Mouse (Mus musculus) layer of hippocampus, adult 18-20 months (tissue): ENCODE data around the gene Tnni2. TPM values are rescaled to one million over a fixed set of nuclear protein-coding genes. Genes with fewer than 3 reads are reported as not detected.
A peak's percentile ranks its signal among the peaks of the same experiment; 100 is the strongest.

ENCODE experiments used
- DNase-seq, 2 experiments: peaks; one replicate each; pipeline ENCODE4 v3.0.0; 2022; ENCODE audit warnings: low spot score in 2 of 2
- total RNA-seq, 2 experiments: library from RNA; stranded (reverse); gene quantifications; 2 replicates each; pipeline ENCODE4 v1.2.3; 2021

Gene Tnni2
- total RNA-seq, 2 experiments from 2014 or later: 1.2 TPM; not detected in 1

- no peak for DNase-seq
Measured at GRCm38 (mm10) chr7:142458676-142459298, 17.2 kb downstream of the Tnni2 start.

GRCm38 (mm10) chr7:142459299-142459691 lies 17.7 kb downstream of the Tnni2 start:
- no peak for DNase-seq

GRCm38 (mm10) chr7:142460636-142461077 lies 19.0 kb downstream of the Tnni2 start, which contains the start of gene Lsp1:
TSS of gene Lsp1 (plus strand) at chr7:142460809.
- DNase-seq: no peak

DNA sequence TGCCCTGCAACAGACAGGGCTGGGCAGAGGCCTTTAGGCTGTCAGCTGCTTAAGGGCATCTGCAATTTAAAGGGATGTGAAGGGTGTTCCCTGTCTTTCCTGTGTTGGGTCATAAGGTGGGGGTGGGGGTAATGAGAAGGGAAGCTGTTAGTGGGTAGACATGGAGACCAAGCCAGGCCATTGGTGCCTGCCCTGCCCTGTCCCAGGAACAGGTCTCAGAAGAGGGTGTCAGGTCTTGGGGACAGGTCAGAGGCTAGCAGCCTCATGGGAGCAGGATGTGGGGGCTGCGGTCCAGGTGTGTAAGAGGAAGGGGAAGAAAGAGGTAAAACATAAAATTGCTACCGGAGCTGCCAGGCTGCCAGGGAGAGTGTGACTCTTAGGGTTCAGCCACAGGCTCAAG lies 19.8 kb downstream of the Tnni2 start:
- DNase-seq: no peak

- DNase-seq: no peak
Measured at GRCm38 (mm10) chr7:142462190-142462589, 20.6 kb downstream of the Tnni2 start.

- no peak for DNase-seq
Measured at GRCm38 (mm10) chr7:142462594-142463078, 21.0 kb downstream of the Tnni2 start.

DNA sequence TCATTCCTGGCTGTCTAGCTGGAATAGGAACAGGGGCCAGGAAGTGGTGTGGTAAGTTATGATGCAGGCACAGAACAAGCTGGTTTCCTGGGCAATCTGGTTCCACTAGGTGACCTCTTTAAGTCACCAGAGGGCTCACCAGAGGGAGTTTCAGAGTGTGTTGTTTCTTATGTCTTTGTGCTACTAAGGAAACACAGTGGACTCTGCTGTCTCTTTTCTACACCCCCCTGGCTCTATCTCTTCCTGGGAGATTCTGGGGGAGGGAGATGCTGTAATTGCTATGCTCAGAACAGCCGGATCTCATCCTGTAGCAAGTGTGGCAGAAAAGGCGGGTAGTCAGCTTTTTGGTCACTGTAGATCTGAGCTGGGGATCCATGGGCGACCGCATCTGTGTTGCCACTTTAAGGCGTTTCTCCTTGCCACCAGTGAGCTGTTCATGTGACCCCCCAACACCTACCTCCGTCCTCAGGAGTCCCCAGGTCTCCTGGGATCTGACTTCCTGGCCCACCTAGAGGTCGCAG lies 28.6 kb downstream of the Tnni2 start:
- DNase-seq: no peak

DNA sequence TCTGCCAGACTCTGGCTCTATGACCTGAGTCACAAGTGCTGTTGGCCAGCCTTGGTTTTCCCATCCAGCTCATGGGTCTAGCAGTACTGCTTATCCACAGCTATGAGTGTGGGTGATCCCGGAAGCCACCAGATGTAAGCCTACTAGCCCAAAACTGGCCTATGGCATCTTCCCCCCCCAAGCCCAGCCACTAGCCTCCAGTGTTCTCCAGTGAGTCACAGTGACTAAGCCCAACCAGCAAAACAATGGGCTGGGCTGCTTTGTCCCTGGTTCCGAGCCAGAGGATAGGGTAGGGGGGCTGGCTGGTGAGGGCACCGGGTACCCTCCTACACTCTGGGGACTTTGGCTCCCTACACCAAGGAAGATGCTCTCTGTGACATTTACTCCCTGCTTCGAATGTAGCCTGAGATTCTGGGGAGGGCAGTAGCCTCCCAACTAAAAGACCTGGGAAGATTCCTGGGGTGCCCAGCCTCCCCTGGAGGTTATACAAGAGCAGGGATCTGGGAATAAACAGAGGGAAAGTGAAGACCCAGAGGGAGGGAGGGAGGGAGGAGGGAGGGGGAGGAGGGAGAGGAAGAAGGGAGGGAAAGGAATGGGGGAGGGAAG lies 29.3 kb downstream of the Tnni2 start:
- no peak for DNase-seq

DNA sequence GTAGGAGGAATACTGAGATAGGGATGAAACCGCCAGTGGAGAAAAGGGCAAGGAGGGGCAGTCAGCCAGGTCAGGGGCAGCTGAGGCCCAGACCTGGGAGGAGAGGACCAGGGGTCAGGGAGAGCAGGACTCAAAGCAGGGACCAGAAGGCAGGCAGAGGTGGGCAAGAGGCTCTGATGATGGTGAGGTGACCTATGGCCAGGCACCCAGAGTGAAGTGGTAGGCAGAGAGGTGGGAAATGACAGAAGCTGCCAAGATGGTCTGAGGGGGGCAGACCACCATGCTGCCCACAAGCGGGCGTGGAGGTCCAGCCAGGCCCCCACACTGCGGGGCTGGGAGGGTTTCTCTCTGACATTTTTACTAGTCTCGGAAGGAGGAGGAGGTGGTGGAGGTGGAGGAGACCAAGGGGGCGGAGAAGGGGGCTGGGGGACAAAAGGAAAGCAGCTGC lies 29.8 kb downstream of the Tnni2 start:
- no peak for DNase-seq

DNA sequence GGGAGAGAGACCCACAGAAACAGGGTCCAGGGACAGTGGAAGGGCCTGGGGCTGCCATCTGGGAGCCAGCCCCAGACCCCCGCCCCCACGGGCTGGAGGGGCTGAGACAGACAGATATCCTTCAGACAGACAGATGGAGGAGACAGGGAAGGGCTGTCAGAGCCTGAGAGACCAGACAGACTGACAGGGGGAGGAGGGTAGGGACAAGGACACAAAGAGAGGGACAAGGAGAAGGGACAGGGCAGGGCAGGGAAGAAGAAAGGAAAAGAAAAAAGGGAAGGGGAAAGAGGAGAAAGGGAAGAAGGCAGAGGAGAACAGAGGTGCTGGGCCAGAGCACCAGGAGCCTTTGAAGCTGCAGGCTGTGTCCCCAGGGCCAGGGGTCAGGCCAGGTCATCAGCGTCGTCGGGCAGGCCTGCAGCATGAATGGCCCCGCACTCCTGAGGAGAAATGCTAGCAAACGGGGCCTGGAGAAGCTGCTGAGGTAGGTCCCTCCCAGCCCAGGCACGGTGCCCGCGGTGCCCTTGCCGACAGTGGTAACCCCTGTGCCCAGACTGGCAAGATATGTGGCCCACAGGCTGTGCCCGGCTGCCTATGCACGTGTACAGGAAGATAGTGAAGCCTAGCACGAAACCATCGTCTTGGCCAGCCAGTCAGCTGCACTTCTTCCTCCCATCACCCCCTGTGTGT lies 30.4 kb downstream of the Tnni2 start:
- DNase-seq: no peak

DNA sequence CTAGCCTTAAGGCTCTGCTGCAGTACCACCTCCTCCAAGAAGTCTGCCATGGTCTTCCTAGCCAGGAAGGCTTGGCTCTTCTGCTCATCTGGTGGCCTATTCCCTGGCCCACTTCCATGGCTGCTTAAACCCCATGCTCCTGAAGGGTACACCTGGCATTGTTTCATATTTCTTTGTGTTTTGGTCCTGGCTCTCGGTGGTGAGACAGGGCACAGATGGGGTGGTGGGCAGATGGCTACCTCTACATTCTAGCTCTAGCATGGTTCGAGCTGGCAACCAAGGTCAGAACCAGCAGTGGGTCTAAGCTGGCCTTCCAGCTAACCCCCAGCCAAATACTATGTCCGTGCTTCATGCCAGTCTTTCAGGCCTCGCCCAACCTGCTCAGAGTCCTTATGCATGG lies 31.3 kb downstream of the Tnni2 start:
- DNase-seq: no peak

DNA sequence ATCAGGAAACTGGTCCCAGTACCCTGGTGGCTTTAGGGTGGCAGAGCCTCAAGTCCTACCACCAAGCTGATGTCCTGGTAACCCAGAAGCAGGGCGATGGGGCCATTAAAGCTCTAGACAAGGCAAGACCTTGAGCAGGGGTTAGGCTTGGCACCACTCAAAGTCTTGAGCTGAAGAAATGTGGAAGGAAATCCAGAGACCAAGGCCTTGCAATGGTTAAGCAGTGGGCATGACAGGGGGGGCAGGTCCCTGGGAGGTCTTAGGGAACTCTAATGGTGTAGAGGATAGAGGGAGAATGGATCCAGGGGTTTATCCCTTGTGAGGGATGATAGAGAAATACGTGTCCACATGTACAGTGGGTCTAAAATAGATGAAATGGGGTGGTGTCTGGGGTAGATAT lies 31.9 kb downstream of the Tnni2 start:
- no peak for DNase-seq

- DNase-seq: no peak
Measured at GRCm38 (mm10) chr7:142474799-142475198, 33.2 kb downstream of the Tnni2 start.

DNA sequence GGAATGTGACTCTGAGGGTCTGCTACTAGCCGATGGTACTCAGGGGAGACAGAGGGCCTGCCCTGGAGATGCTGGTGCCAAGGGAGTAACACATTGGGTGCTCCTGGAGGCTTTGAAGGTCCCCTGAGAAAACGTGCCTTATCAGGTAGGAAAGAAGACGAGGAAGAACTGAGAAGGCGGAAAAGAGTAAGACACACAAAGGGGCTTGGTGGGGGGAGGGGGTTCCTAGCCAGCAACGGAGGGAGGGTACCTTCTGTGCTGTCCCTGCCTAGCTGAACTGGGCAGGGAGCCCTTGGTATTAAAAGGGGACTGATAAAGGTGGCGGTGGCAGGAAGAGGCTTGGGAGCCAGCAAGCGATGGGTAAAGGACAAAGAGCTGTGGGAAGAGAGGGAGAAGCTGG lies 34.0 kb downstream of the Tnni2 start:
- no peak for DNase-seq

DNA sequence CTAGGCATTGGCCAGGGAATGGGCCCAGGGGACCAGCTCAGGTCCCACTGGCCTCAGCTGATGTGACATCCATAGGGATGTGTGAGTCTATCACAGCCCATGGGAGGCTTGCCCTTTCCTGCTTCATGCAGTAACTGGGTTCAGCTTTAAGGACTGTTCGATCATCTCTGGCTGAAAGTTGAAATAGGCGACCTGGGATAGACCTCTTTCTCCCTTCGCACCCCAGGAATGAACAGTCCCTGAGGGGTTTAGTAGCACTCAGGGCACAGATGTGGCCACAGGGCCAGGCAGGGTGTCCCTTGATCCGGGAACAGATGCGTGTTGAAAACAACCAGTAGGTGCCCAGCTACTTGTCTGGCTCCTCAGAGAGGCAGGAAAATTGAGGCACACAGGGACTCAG lies 34.7 kb downstream of the Tnni2 start:
- DNase-seq: no peak

DNA sequence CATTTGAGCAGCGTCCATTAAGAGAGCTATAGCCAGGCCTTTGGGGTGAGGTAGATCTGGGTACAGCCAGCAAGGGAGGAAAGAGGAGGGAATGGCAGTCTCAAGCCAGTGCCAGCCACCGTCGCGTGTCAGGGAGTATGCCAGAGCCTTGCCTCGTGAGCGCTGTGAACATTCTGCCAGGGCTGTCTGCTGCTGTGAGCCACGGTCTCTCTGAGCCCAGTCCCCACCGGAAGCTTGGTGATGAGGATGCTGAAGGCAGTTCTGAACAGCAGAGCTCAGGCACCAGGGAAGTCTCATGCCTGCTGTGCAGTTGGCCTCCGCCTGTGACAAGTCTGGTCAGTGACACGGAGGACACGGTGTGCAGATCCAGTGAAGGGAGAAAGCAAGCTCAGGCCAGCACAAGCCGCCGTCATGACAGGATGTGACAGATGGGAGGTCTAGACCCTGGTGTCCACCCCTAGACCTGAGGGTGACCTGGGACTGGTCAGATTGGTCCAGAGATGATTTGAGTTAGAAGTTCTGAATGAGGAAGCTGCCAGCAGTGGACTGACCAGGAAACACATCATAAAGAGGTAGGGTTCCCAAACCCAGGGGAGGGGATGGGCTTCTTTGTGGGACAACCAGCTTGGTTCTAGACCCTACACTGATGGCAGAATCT lies 35.3 kb downstream of the Tnni2 start:
- DNase-seq: peak in 1 of 2 experiments; percentile 12

DNA sequence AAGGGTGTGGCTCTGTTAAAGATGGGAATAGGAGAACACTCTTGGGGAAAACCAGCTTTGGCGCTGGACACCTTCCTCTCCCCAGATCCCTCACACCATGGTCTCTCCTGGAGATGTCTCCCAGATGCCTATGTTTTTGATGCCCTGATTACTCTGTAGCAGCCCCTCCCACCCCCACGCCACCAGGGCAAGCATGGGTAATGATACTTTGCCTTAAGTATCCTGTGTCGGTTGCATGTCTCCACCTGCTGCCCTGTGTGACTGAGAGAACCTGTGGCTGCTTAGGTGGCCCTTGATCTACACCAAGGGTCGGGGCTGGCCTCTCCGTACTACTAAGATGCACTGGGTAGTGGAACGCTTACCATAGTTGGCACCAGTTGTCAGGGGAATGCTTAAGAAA lies 36.4 kb downstream of the Tnni2 start:
- no peak for DNase-seq

- no peak for DNase-seq
Measured at GRCm38 (mm10) chr7:142478574-142478973, 37.0 kb downstream of the Tnni2 start.

GRCm38 (mm10) chr7:142479307-142479706 lies 37.7 kb downstream of the Tnni2 start:
- DNase-seq: no peak

GRCm38 (mm10) chr7:142479886-142480285 lies 38.3 kb downstream of the Tnni2 start:
- DNase-seq: no peak

DNA sequence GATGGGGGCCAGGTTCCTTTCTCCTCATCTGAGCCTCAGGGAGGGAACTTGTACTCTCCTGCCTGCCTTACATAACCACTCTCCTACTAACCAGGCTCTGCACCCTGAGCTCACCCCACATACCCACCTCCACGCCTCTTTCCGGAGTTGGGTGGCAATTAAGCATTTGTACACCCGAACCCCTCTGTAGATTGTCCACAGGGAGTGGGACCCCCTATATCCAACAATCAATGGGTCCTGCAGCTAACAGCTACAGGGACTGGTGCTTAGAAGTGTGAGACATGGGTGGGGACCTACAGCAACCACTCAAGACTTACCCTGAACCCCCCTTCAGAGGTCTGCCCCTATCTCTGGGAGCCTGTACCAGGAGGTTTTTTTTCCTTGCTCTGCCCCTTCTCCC lies 39.1 kb downstream of the Tnni2 start:
- no peak for DNase-seq

DNA sequence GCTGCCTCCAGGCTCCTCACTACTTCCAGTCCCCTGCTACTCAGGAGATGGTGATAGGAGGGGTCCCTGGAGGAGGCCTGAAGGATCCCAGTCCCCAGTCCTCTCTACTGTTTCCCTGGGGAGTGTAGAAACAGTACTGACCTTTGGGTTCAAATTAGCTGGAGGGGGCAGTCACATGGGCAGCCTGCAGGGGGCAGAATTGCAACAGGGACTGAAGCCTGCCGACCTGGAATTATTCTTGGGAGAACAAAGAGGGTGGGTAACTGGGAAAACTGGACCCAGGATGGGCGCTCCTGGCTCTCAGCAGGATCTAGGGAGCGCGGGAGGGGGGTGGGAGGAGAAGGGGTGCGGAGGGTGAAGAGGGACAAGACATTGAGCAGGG lies 39.6 kb downstream of the Tnni2 start:
- peak in 1 of 2 experiments; percentile 31 for DNase-seq
